17 mouse cellular contexts compared by ENCODE assay signal in genomic region chr4:70160525-70161224, GRCm38 (mm10).
"Had no signal": no experiment of that assay in that cellular context is flagged by ENCODE, and none has a peak within 500 bp of the region (broad histone marks: within the 10 kb centered on the region; RNA-seq: fewer than 3 reads in every experiment).

No protein-coding gene starts in this region.

- H3K27ac ChIP-seq: midbrain, embryonic 10.5 days; midbrain, embryonic 12.5 days; neural tube, embryonic 13.5 days; neural tube, embryonic 15.5 days had no signal

- H3K4me1 ChIP-seq: midbrain, embryonic 10.5 days; midbrain, embryonic 12.5 days; neural tube, embryonic 13.5 days; neural tube, embryonic 15.5 days had no signal

- DNase-seq: lung, adult 18-20 months; lung, embryonic 14.5 days; lung, postnatal 10 days; lung, postnatal 4 days; midbrain, embryonic 14.5 days; retina, postnatal 1 day; right cerebral cortex, adult 18-20 months; right cerebral cortex, postnatal 25 days; right cerebral cortex, postnatal 4 days; spleen, adult 18-20 months; thymus, adult 18-20 months; thymus, postnatal 14 days; thymus, postnatal 36 days had no signal

- H3K4me2 ChIP-seq: lung, embryonic 14.5 days; midbrain, embryonic 12.5 days; neural tube, embryonic 13.5 days; neural tube, embryonic 15.5 days had no signal

- H3K4me3 ChIP-seq: midbrain, embryonic 10.5 days; midbrain, embryonic 12.5 days; neural tube, embryonic 13.5 days; neural tube, embryonic 15.5 days had no signal

- H3K27me3 ChIP-seq: midbrain, embryonic 12.5 days; neural tube, embryonic 13.5 days; neural tube, embryonic 15.5 days had no signal

- H3K9ac ChIP-seq: lung, embryonic 14.5 days; midbrain, embryonic 12.5 days; neural tube, embryonic 13.5 days; neural tube, embryonic 15.5 days had no signal

- H3K9me3 ChIP-seq: midbrain, embryonic 10.5 days; midbrain, embryonic 12.5 days; neural tube, embryonic 13.5 days; neural tube, embryonic 15.5 days had no signal

- H3K36me3 ChIP-seq: midbrain, embryonic 10.5 days; midbrain, embryonic 12.5 days; neural tube, embryonic 13.5 days; neural tube, embryonic 15.5 days had no signal
